Mouse (Mus musculus): ENCODE results near the gene Slc22a4.

The Slc22a4 gene

GRCm38 (mm10) chr11:54028044-54028951, at the start of gene Slc22a4:
Gene Slc22a4, minus strand, starts transcription at chr11:54028090.
- peak; percentile 12 to 17 for DNase-seq (ENCODE audit: low spot score in 2 of 2)

- no peak for DNase-seq (ENCODE audit: low spot score in 2 of 2)
These were observed 48.2 kb upstream of the Slc22a4 start for GRCm38 (mm10) chr11:54076101-54076500.

GRCm38 (mm10) chr11:54075353-54075752, 47.5 kb upstream of the Slc22a4 start:
- DNase-seq (ENCODE audit: low spot score in 2 of 2): no peak

- DNase-seq (ENCODE audit: low spot score in 2 of 2): no peak
These were observed 45.4 kb upstream of the Slc22a4 start for GRCm38 (mm10) chr11:54073291-54073690.

- DNase-seq (ENCODE audit: low spot score in 2 of 2): no peak
These were observed 44.0 kb upstream of the Slc22a4 start for GRCm38 (mm10) chr11:54071726-54072445.

- DNase-seq (ENCODE audit: low spot score in 2 of 2): no peak
These were observed 40.9 kb upstream of the Slc22a4 start, which contains the start of gene Pdlim4 for GRCm38 (mm10) chr11:54068520-54069371. Gene Pdlim4, minus strand, starts transcription at chr11:54069014.

GRCm38 (mm10) chr11:54067996-54068519, 40.2 kb upstream of the Slc22a4 start:
- no peak for DNase-seq (ENCODE audit: low spot score in 2 of 2)

- no peak for DNase-seq (ENCODE audit: low spot score in 2 of 2)
These were observed 39.6 kb upstream of the Slc22a4 start for GRCm38 (mm10) chr11:54067318-54067995.

GRCm38 (mm10) chr11:54066400-54066799, 38.5 kb upstream of the Slc22a4 start:
- DNase-seq (ENCODE audit: low spot score in 2 of 2): no peak

- no peak for DNase-seq (ENCODE audit: low spot score in 2 of 2)
These were observed 38.0 kb upstream of the Slc22a4 start for GRCm38 (mm10) chr11:54065915-54066178.

GRCm38 (mm10) chr11:54065106-54065914, 37.4 kb upstream of the Slc22a4 start:
- no peak for DNase-seq (ENCODE audit: low spot score in 2 of 2)

- no peak for DNase-seq (ENCODE audit: low spot score in 2 of 2)
These were observed 36.6 kb upstream of the Slc22a4 start for GRCm38 (mm10) chr11:54064412-54064978.

- no peak for DNase-seq (ENCODE audit: low spot score in 2 of 2)
These were observed 35.5 kb upstream of the Slc22a4 start for GRCm38 (mm10) chr11:54063472-54063775.

- no peak for DNase-seq (ENCODE audit: low spot score in 2 of 2)
These were observed 35.0 kb upstream of the Slc22a4 start for GRCm38 (mm10) chr11:54062753-54063471.

GRCm38 (mm10) chr11:54062086-54062752, 34.3 kb upstream of the Slc22a4 start:
- no peak for DNase-seq (ENCODE audit: low spot score in 2 of 2)

GRCm38 (mm10) chr11:54060316-54060715, 32.4 kb upstream of the Slc22a4 start:
- DNase-seq (ENCODE audit: low spot score in 2 of 2): no peak

- DNase-seq (ENCODE audit: low spot score in 2 of 2): no peak
These were observed 31.6 kb upstream of the Slc22a4 start for GRCm38 (mm10) chr11:54059526-54059925.

GRCm38 (mm10) chr11:54058643-54059042, 30.8 kb upstream of the Slc22a4 start:
- no peak for DNase-seq (ENCODE audit: low spot score in 2 of 2)

GRCm38 (mm10) chr11:54058056-54058617, 30.2 kb upstream of the Slc22a4 start:
- DNase-seq (ENCODE audit: low spot score in 2 of 2): no peak

Data from natural killer cell, adult 2 months (primary cell).